Mouse (Mus musculus): ENCODE results near the gene Fgf16. TPM values are rescaled to one million over a fixed set of nuclear protein-coding genes. Genes with fewer than 3 reads are reported as not detected.

Gene Fgf16
- polyA plus RNA-seq, 1 experiment from 2014 or later = 0.37 TPM

GRCm38 (mm10) chrX:105767932-105768331, 3.9 kb downstream of the Fgf16 start:
- Histone ChIP-seq H3K9me3 (replicated peaks) (0 out of 2 replicates have a peak, but pooled peaks cover 2% of the 10 kb centered on the region), H3K36me3 (no peaks in the 10 kb centered on the region), H3K9ac (no peak overlapping the region), H3K27me3 (peaks cover 60% of the 10 kb centered on the region), H3K4me3 (no peak overlapping the region), H3K4me2 (replicated peaks) (no peak overlapping the region), H3K27ac (no peak overlapping the region), H3K4me1 (peaks cover 7% of the 10 kb centered on the region; the same call in 1 of the 2 replicates)
- WGBS = 79% methylated on average over 3 of the region's 3 CpGs
- ATAC-seq (ENCODE audit: low FRiP score) = no peak

GRCm38 (mm10) chrX:105773281-105773680, 9.2 kb downstream of the Fgf16 start:
- no peak overlapping the region for H3K4me3 ChIP-seq
- H3K4me2 ChIP-seq (replicated peaks) = no peak overlapping the region
- ATAC-seq (ENCODE audit: low FRiP score) = no peak
- no peaks in the 10 kb centered on the region for H3K9me3 ChIP-seq (replicated peaks)
- no peaks in the 10 kb centered on the region for H3K36me3 ChIP-seq
- H3K27ac ChIP-seq = no peak overlapping the region
- H3K4me1 ChIP-seq = no peaks in the 10 kb centered on the region
- 92% methylated on average over 5 of the region's 5 CpGs for WGBS
- H3K9ac ChIP-seq = no peak overlapping the region
- H3K27me3 ChIP-seq = peaks cover 15% of the 10 kb centered on the region; the same call in 1 of the 2 replicates

GRCm38 (mm10) chrX:105794806-105795403, 30.8 kb downstream of the Fgf16 start:
- H3K27me3 ChIP-seq = peaks cover 6% of the 10 kb centered on the region
- 63% methylated on average over 8 of the region's 8 CpGs for WGBS
- no peak overlapping the region for H3K4me2 ChIP-seq (replicated peaks)
- H3K4me3 ChIP-seq = no peak overlapping the region
- H3K36me3 ChIP-seq = no peaks in the 10 kb centered on the region
- ATAC-seq (ENCODE audit: low FRiP score) = no peak; the same call in 1 of the 2 replicates
- no peaks in the 10 kb centered on the region for H3K4me1 ChIP-seq
- H3K9ac ChIP-seq = no peak overlapping the region
- H3K27ac ChIP-seq = no peak overlapping the region
- no peaks in the 10 kb centered on the region for H3K9me3 ChIP-seq (replicated peaks)

- Histone ChIP-seq H3K4me2 (replicated peaks) (no peak overlapping the region), H3K9ac (no peak overlapping the region), H3K36me3 (0 out of 2 replicates have a peak, but pooled peaks cover 4% of the 10 kb centered on the region), H3K27me3 (no peaks in the 10 kb centered on the region), H3K4me3 (no peak overlapping the region), H3K9me3 (replicated peaks) (no peaks in the 10 kb centered on the region), H3K27ac (no peak overlapping the region), H3K4me1 (no peaks in the 10 kb centered on the region)
- ATAC-seq (ENCODE audit: low FRiP score) = no peak
- WGBS = 89% methylated on average over 5 of the region's 5 CpGs
Measured at GRCm38 (mm10) chrX:105824462-105824861, 60.4 kb downstream of the Fgf16 start.

Other genes with a start within 250 kb of the Fgf16 start
- gene Atrx, start 165.1 kb downstream of the Fgf16 start, polyA plus RNA-seq (2016; fragmentation: Nextera tagmentation; extraction: Ambion mirVana) = 222 and 249 TPM in 2 replicates
- gene Magt1, start 247.6 kb downstream of the Fgf16 start, polyA plus RNA-seq (2016; fragmentation: Nextera tagmentation; extraction: Ambion mirVana) = 46.5 and 49.9 TPM in 2 replicates